Comparison of ENCODE assay signal across 8 mouse cellular contexts in genomic region chr4:106699989-106700388, GRCm38 (mm10). TPM values are rescaled to one million over a fixed set of nuclear protein-coding genes. Genes with fewer than 3 reads are reported as not detected.
A peak's percentile ranks its signal among the peaks of the same experiment; 100 is the strongest.
DNase-seq lines count a peak whose midpoint lies in the region; ATAC-seq and TF ChIP-seq lines count a peak whose summit lies in the region.

No protein-coding gene starts in this region.

- WGBS in midbrain, embryonic 15.5 days: 20% methylated on average over 9 of the region's 9 CpGs

- H3K27me3 ChIP-seq in midbrain, embryonic 15.5 days (replicated peaks): no peaks in the 10 kb centered on the region

- no peak overlapping the region for H3K4me3 ChIP-seq in cortical plate, adult 2 months (ENCODE audit: insufficient read depth, low read length)
- H3K4me3 ChIP-seq in midbrain, embryonic 15.5 days: no peak overlapping the region

- DNase-seq in right cerebral cortex, adult 2 months (ENCODE audit: low spot score in 2 of 2): peak; percentile 31 to 35
- no peak for DNase-seq in right cerebral cortex, postnatal 36 days (ENCODE audit: low spot score in 2 of 2)
- DNase-seq in kidney, postnatal 36 days: peak; percentile 42 to 70
- DNase-seq in B cell, adult 2 months: no peak
- DNase-seq in testis, postnatal 14 days (ENCODE audit: low spot score): no peak

- H3K36me3 ChIP-seq in midbrain, embryonic 15.5 days (replicated peaks): no peaks in the 10 kb centered on the region

- no peak overlapping the region for H3K9ac ChIP-seq in midbrain, embryonic 15.5 days

- peak; percentile 42 for TF ChIP-seq CTCF in cortical plate, adult 2 months (IDR thresholded peaks at IDR 0.05; ENCODE audit: extremely low read depth, insufficient read depth, low read length)

- H3K4me1 ChIP-seq in cortical plate, adult 2 months (ENCODE audit: control insufficient read depth, insufficient read depth, low read length): peaks cover 15% of the 10 kb centered on the region
- H3K4me1 ChIP-seq in midbrain, embryonic 15.5 days: peaks cover 33% of the 10 kb centered on the region

- H3K27ac ChIP-seq in cortical plate, adult 2 months (ENCODE audit: insufficient read depth, low read length): no peak overlapping the region
- H3K27ac ChIP-seq in midbrain, embryonic 15.5 days: peak overlapping the region; percentile 81

- TF ChIP-seq POLR2A in cortical plate, adult 2 months (IDR thresholded peaks at IDR 0.05; ENCODE audit: extremely low read depth, insufficient read depth, low read length): no peak

- no peak overlapping the region for H3K4me2 ChIP-seq in midbrain, embryonic 15.5 days

- ATAC-seq in hematopoietic stem cell, adult 5-6 weeks (replicated peaks in 1 of 2; ENCODE audit: insufficient read depth in 1 of 2, low FRiP score in 2 of 2, low TSS enrichment in 1 of 2, low read depth in 1 of 2, poor library complexity in 2 of 2, severe bottlenecking in 2 of 2): peak; percentile 65 to 76; a peak in 2 of 4 replicates
- peak; percentile 38; the same call in 1 of the 2 replicates for ATAC-seq in midbrain, embryonic 15.5 days (replicated peaks)

- no peaks in the 10 kb centered on the region for H3K9me3 ChIP-seq in midbrain, embryonic 15.5 days

RNA-seq across cellular contexts. Expression of gene Ttc4, which starts 21.2 kb away (rescaled TPM):
- 112 and 118 TPM in 2 replicates for polyA plus RNA-seq in cortical plate, adult 2 months (2012; rRNA removed)
- 41.9 and 46.4 TPM in 2 replicates for total RNA-seq in hematopoietic stem cell, adult 5-6 weeks (2017)
- polyA plus RNA-seq in midbrain, embryonic 15.5 days (2015; fragmentation: Nextera tagmentation; extraction: Ambion mirVana): 158 TPM in 2 replicates

RNA-seq across cellular contexts. Expression of gene Mroh7, which starts 30.7 kb away (rescaled TPM):
- polyA plus RNA-seq in cortical plate, adult 2 months (2012; rRNA removed): 9.5 and 9.7 TPM in 2 replicates
- total RNA-seq in hematopoietic stem cell, adult 5-6 weeks (2017): not detected in 2 replicates
- 0.68 and 0.84 TPM in 2 replicates for polyA plus RNA-seq in midbrain, embryonic 15.5 days (2015; fragmentation: Nextera tagmentation; extraction: Ambion mirVana)

RNA-seq across cellular contexts. Expression of gene Fam151a, which starts 33.7 kb away (rescaled TPM):
- polyA plus RNA-seq in cortical plate, adult 2 months (2012; rRNA removed): 0.06 TPM in 1 of 2 replicates, not detected in the other
- total RNA-seq in hematopoietic stem cell, adult 5-6 weeks (2017): not detected in 2 replicates
- not detected in 2 replicates for polyA plus RNA-seq in midbrain, embryonic 15.5 days (2015; fragmentation: Nextera tagmentation; extraction: Ambion mirVana)

RNA-seq across cellular contexts. Expression of gene Pars2, which starts 49.1 kb away (rescaled TPM):
- 10.4 and 10.7 TPM in 2 replicates for polyA plus RNA-seq in cortical plate, adult 2 months (2012; rRNA removed)
- total RNA-seq in hematopoietic stem cell, adult 5-6 weeks (2017): 7.7 and 9.1 TPM in 2 replicates
- 9.7 and 10.4 TPM in 2 replicates for polyA plus RNA-seq in midbrain, embryonic 15.5 days (2015; fragmentation: Nextera tagmentation; extraction: Ambion mirVana)

Comparison
In these comparisons a context has a peak if more than half of its experiments do, and no peak if none do; other contexts are left out.
1. DNase-seq: peak in right cerebral cortex, adult 2 months (2 of 2) and kidney, postnatal 36 days (2 of 2); none in right cerebral cortex, postnatal 36 days (0 of 2), B cell, adult 2 months (0 of 2) and testis, postnatal 14 days (single experiment).